7 mouse cellular contexts compared by ENCODE assay signal in the genomic region with DNA sequence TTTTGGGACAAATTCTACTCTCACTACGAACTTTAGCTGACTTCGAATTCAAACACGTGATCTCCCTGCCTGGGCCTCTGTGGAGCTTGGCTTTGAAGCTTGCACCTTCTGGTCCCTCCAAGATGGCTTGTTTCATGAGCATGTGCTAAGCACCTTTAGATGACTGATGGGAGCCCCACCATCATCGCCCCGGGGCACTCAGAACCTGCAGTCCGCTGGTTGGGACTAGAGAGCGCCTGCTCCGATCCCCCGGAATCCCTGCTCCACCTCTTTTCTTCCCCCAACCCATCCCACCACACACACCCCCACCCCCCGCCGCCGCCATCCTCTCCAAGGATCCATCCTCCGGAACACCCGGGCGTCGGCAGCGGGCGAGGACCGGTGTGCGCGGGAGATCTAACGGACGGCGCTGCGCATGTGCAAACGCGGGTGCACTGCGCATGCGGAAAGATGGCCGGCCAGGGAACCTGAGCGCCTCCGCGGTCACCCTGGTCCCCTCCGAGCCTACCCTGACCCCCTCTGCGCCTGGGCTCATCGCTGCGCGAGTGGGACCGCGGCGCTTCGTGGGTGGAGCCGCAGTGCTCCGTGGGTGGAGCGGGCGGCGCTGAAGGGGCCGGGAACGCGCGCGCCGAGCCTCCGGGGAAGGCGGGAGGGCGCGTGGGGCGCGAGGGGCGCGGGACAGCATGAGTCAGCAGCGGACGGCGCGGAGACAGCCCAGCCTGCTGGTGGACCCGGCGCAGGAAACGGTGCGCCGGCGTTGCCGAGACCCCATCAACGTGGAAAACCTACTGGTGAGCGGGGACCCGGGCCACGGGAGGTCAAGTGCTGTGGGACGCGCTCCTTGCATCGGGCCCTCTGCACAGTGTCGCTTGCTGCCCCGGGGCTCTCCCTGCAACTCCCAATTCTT. TPM values are rescaled to one million over a fixed set of nuclear protein-coding genes. Genes with fewer than 3 reads are reported as not detected.
A peak's percentile ranks its signal among the peaks of the same experiment; 100 is the strongest.
DNase-seq lines count a peak whose midpoint lies in the region; ATAC-seq and TF ChIP-seq lines count a peak whose summit lies in the region.

A gene (plus strand): TSS at position 439 of the 907 bp plus-strand sequence.

- peak; percentile 89 for DNase-seq in adrenal gland, postnatal 10 days
- DNase-seq in embryo, embryonic 9.5 days (ENCODE audit: extremely low spot score), result peak; percentile 87
- no peak for DNase-seq in gonadal fat pad, adult 2 months (ENCODE audit: low read depth)
- peak; percentile 85 for DNase-seq in left cerebral cortex, postnatal 4 days
- peak; percentile 99 for DNase-seq in midbrain, embryonic 11.5 days (ENCODE audit: low spot score, missing footprints)
- peak; percentile 84 for DNase-seq in right cerebral cortex, postnatal 4 days

- peak; percentile 15 for TF ChIP-seq CTCF in intestine, postnatal 0 days (IDR thresholded peaks at IDR 0.05; ENCODE audit: low read depth)

- H3K4me2 ChIP-seq in intestine, postnatal 0 days (replicated peaks; ENCODE audit: low read depth), result peak within 1 kb of the TSS; percentile 95
- peak within 1 kb of the TSS; percentile 87 for H3K4me2 ChIP-seq in midbrain, embryonic 11.5 days

- peaks cover 12% of the 10 kb centered on the region; the same call in 1 of the 2 replicates for H3K27me3 ChIP-seq in intestine, postnatal 0 days (replicated peaks; ENCODE audit: control insufficient read depth, insufficient read depth, low read length)
- peaks cover 4% of the 10 kb centered on the region; the same call in 1 of the 2 replicates for H3K27me3 ChIP-seq in midbrain, embryonic 11.5 days (ENCODE audit: control insufficient read depth, insufficient read depth, low read length)

- intact Hi-C loops in left cerebral cortex, postnatal 4 days (cut with DNase I), result no loop called here

- 7% methylated on average over 79 of the region's 81 CpGs for WGBS in intestine, postnatal 0 days
- 7% methylated on average over 80 of the region's 81 CpGs for WGBS in midbrain, embryonic 11.5 days

- no peak within 1 kb of the TSS for H3K27ac ChIP-seq in intestine, postnatal 0 days (ENCODE audit: low read depth, low read length)
- peak within 1 kb of the TSS; percentile 49; the same call in 1 of the 2 replicates for H3K27ac ChIP-seq in midbrain, embryonic 11.5 days (ENCODE audit: low read depth, low read length)

- no peaks in the 10 kb centered on the region for H3K4me1 ChIP-seq in intestine, postnatal 0 days (replicated peaks; ENCODE audit: control insufficient read depth, insufficient read depth, low read length)
- peaks cover 11% of the 10 kb centered on the region for H3K4me1 ChIP-seq in midbrain, embryonic 11.5 days (ENCODE audit: control insufficient read depth, insufficient read depth, low read length)

- H3K36me3 ChIP-seq in intestine, postnatal 0 days (ENCODE audit: control insufficient read depth, insufficient read depth), result no peaks in the 10 kb centered on the region
- no peaks in the 10 kb centered on the region for H3K36me3 ChIP-seq in midbrain, embryonic 11.5 days (ENCODE audit: control insufficient read depth, insufficient read depth, low read length)

- H3K4me3 ChIP-seq in intestine, postnatal 0 days (ENCODE audit: low read depth, low read length), result peak within 1 kb of the TSS; percentile 75
- H3K4me3 ChIP-seq in midbrain, embryonic 11.5 days (ENCODE audit: low read depth, low read length), result peak within 1 kb of the TSS; percentile 82

- H3K9ac ChIP-seq in intestine, postnatal 0 days (ENCODE audit: low read depth, low read length), result peak within 1 kb of the TSS; percentile 76
- H3K9ac ChIP-seq in midbrain, embryonic 11.5 days (ENCODE audit: low read length), result peak within 1 kb of the TSS; percentile 94

- peak; percentile 71 for ATAC-seq in intestine, postnatal 0 days
- peak; percentile 91 for ATAC-seq in midbrain, embryonic 11.5 days (ENCODE audit: low FRiP score)

- H3K9me3 ChIP-seq in intestine, postnatal 0 days (ENCODE audit: control insufficient read depth), result no peaks in the 10 kb centered on the region
- no peaks in the 10 kb centered on the region for H3K9me3 ChIP-seq in midbrain, embryonic 11.5 days (ENCODE audit: control insufficient read depth, low read length)

RNA-seq across cellular contexts. Expression of the gene that starts here (rescaled TPM):
- 10 to 100 TPM; 27.5 to 43.8 TPM for total RNA-seq in adrenal gland, postnatal 10 days (2021)
- 14.5 and 19.8 TPM in 2 replicates for polyA plus RNA-seq in gonadal fat pad, adult 2 months (2012; rRNA removed)
- 11.7 and 12.1 TPM in 2 replicates for polyA plus RNA-seq in intestine, postnatal 0 days (2015; fragmentation: Nextera tagmentation; extraction: Ambion mirVana)
- total RNA-seq in left cerebral cortex, postnatal 4 days (2021), result 10 to 100 TPM; 19.2 to 21.9 TPM
- 83.8 and 85.1 TPM in 2 replicates for polyA plus RNA-seq in midbrain, embryonic 11.5 days (2014; fragmentation: Nextera tagmentation; extraction: Ambion mirVana)
